Mouse (Mus musculus): ENCODE results near the gene Desi1. TPM values are rescaled to one million over a fixed set of nuclear protein-coding genes. Genes with fewer than 3 reads are reported as not detected.

The Desi1 gene
- polyA plus RNA-seq, 1 experiment = 28.1 TPM

- H3K4me1 ChIP-seq (ENCODE audit: control insufficient read depth, insufficient read depth, low read length) = peaks cover 6% of the 10 kb centered on the region
- H3K27ac ChIP-seq (ENCODE audit: insufficient read depth, low read depth, low read length) = no peak overlapping the region
- no peak for TF ChIP-seq POLR2A (IDR thresholded peaks at IDR 0.05; ENCODE audit: borderline replicate concordance, low read depth, low read length)
- TF ChIP-seq CTCF (IDR thresholded peaks at IDR 0.05; ENCODE audit: low read depth, low read length) = no peak
- no peak overlapping the region for H3K4me3 ChIP-seq (ENCODE audit: insufficient read depth, low read length)
Measured at GRCm38 (mm10) chr15:81957598-81957997, 76.1 kb downstream of the Desi1 start.

- Histone ChIP-seq H3K27ac (ENCODE audit: insufficient read depth, low read depth, low read length) (no peak overlapping the region), H3K4me3 (ENCODE audit: insufficient read depth, low read length) (no peak overlapping the region), H3K4me1 (ENCODE audit: control insufficient read depth, insufficient read depth, low read length) (peaks cover 6% of the 10 kb centered on the region)
- TF ChIP-seq POLR2A (IDR thresholded peaks at IDR 0.05; ENCODE audit: borderline replicate concordance, low read depth, low read length) (no peak), CTCF (IDR thresholded peaks at IDR 0.05; ENCODE audit: low read depth, low read length) (peak; percentile 99)
Measured at GRCm38 (mm10) chr15:81956457-81956856, 77.2 kb downstream of the Desi1 start.

GRCm38 (mm10) chr15:81955414-81955813, 78.2 kb downstream of the Desi1 start:
- H3K4me3 ChIP-seq (ENCODE audit: insufficient read depth, low read length) = no peak overlapping the region
- no peak for TF ChIP-seq POLR2A (IDR thresholded peaks at IDR 0.05; ENCODE audit: borderline replicate concordance, low read depth, low read length)
- TF ChIP-seq CTCF (IDR thresholded peaks at IDR 0.05; ENCODE audit: low read depth, low read length) = no peak
- H3K4me1 ChIP-seq (ENCODE audit: control insufficient read depth, insufficient read depth, low read length) = peaks cover 4% of the 10 kb centered on the region
- H3K27ac ChIP-seq (ENCODE audit: insufficient read depth, low read depth, low read length) = no peak overlapping the region

DNA sequence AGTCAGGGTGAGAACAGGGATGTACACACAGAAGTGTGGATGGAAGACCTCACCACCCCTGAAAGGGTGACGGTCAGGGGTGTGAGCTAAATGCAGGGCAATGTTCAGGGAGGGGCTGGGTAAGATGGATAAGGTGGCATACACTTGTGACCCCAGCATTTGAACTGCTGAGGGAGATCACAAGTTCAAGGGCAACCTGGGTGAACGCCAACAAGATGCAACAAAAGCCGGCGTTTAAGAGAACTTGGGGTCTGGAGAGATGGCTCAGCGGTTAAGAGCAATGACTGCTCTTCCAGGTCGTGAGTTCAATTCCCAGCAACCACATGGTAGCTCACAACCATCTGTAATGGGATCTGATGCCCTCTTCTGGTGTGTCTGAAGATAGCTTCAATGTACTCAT, 78.9 kb downstream of the Desi1 start:
- Histone ChIP-seq H3K4me3 (ENCODE audit: insufficient read depth, low read length) (no peak overlapping the region), H3K4me1 (ENCODE audit: control insufficient read depth, insufficient read depth, low read length) (peaks cover 2% of the 10 kb centered on the region), H3K27ac (ENCODE audit: insufficient read depth, low read depth, low read length) (no peak overlapping the region)
- no peak for TF ChIP-seq CTCF (IDR thresholded peaks at IDR 0.05; ENCODE audit: low read depth, low read length)

- no peak overlapping the region for H3K27ac ChIP-seq (ENCODE audit: insufficient read depth, low read depth, low read length)
Measured at GRCm38 (mm10) chr15:81954151-81954583, 79.5 kb downstream of the Desi1 start.

DNA sequence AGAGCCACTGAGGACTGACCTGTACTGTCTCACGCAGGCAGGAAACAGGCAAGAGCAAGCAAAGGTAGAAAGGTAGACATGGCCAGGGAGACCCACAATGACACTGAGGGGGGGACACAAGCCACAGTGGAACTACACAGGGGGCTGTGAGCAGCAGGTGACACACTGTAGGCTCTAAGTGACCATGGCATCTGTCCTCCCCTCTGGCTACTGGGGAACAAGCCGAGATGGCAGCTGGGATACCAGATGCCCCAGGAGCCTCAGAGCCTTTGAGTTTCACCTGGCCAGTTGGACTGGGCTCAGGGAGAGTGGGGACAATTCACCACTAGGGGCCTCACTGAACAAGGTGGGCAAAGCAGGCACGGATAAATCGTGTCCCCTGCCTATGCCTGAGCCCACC, 81.4 kb downstream of the Desi1 start:
- Histone ChIP-seq H3K4me1 (ENCODE audit: control insufficient read depth, insufficient read depth, low read length) (peaks cover 6% of the 10 kb centered on the region), H3K4me3 (ENCODE audit: insufficient read depth, low read length) (no peak overlapping the region), H3K27ac (ENCODE audit: insufficient read depth, low read depth, low read length) (no peak overlapping the region)
- TF ChIP-seq POLR2A (IDR thresholded peaks at IDR 0.05; ENCODE audit: borderline replicate concordance, low read depth, low read length) (no peak), CTCF (IDR thresholded peaks at IDR 0.05; ENCODE audit: low read depth, low read length) (no peak)

More at GRCm38 (mm10) chr15:81954151-81954583, 79.5 kb downstream of the Desi1 start:
- no peak overlapping the region for H3K4me3 ChIP-seq (ENCODE audit: insufficient read depth, low read length)
- TF ChIP-seq POLR2A (IDR thresholded peaks at IDR 0.05; ENCODE audit: borderline replicate concordance, low read depth, low read length) (no peak), CTCF (IDR thresholded peaks at IDR 0.05; ENCODE audit: low read depth, low read length) (no peak)
- no peaks in the 10 kb centered on the region for H3K4me1 ChIP-seq (ENCODE audit: control insufficient read depth, insufficient read depth, low read length)

GRCm38 (mm10) chr15:81951159-81951558, 82.5 kb downstream of the Desi1 start:
- no peak for TF ChIP-seq CTCF (IDR thresholded peaks at IDR 0.05; ENCODE audit: low read depth, low read length)
- TF ChIP-seq POLR2A (IDR thresholded peaks at IDR 0.05; ENCODE audit: borderline replicate concordance, low read depth, low read length) = no peak

GRCm38 (mm10) chr15:81950716-81951115, 82.9 kb downstream of the Desi1 start:
- no peak for TF ChIP-seq CTCF (IDR thresholded peaks at IDR 0.05; ENCODE audit: low read depth, low read length)
- no peak for TF ChIP-seq POLR2A (IDR thresholded peaks at IDR 0.05; ENCODE audit: borderline replicate concordance, low read depth, low read length)
- no peak overlapping the region for H3K27ac ChIP-seq (ENCODE audit: insufficient read depth, low read depth, low read length)
- H3K4me3 ChIP-seq (ENCODE audit: insufficient read depth, low read length) = no peak overlapping the region
- peaks cover 6% of the 10 kb centered on the region for H3K4me1 ChIP-seq (ENCODE audit: control insufficient read depth, insufficient read depth, low read length)

More at GRCm38 (mm10) chr15:81951159-81951558, 82.5 kb downstream of the Desi1 start:
- Histone ChIP-seq H3K4me1 (ENCODE audit: control insufficient read depth, insufficient read depth, low read length) (peaks cover 6% of the 10 kb centered on the region), H3K4me3 (ENCODE audit: insufficient read depth, low read length) (no peak overlapping the region), H3K27ac (ENCODE audit: insufficient read depth, low read depth, low read length) (no peak overlapping the region)

GRCm38 (mm10) chr15:81949476-81950131, 84.1 kb downstream of the Desi1 start:
- TF ChIP-seq POLR2A (IDR thresholded peaks at IDR 0.05; ENCODE audit: borderline replicate concordance, low read depth, low read length) (no peak), CTCF (IDR thresholded peaks at IDR 0.05; ENCODE audit: low read depth, low read length) (no peak)
- Histone ChIP-seq H3K4me3 (ENCODE audit: insufficient read depth, low read length) (no peak overlapping the region), H3K27ac (ENCODE audit: insufficient read depth, low read depth, low read length) (no peak overlapping the region), H3K4me1 (ENCODE audit: control insufficient read depth, insufficient read depth, low read length) (peaks cover 6% of the 10 kb centered on the region)

GRCm38 (mm10) chr15:81949076-81949475, 84.6 kb downstream of the Desi1 start:
- Histone ChIP-seq H3K4me1 (ENCODE audit: control insufficient read depth, insufficient read depth, low read length) (peaks cover 6% of the 10 kb centered on the region), H3K27ac (ENCODE audit: insufficient read depth, low read depth, low read length) (no peak overlapping the region), H3K4me3 (ENCODE audit: insufficient read depth, low read length) (no peak overlapping the region)
- TF ChIP-seq POLR2A (IDR thresholded peaks at IDR 0.05; ENCODE audit: borderline replicate concordance, low read depth, low read length) = no peak
- TF ChIP-seq CTCF (IDR thresholded peaks at IDR 0.05; ENCODE audit: low read depth, low read length) = no peak

All from bone marrow macrophage, adult 2 months (primary cell).